Mouse (Mus musculus): ENCODE results near the gene Gm10722.
"Not testable (repeated sequence)": the region's sequence is repeated elsewhere in the genome, so short reads cannot be mapped to it uniquely, and the experiment has no call there.

Gene Gm10722

DNA sequence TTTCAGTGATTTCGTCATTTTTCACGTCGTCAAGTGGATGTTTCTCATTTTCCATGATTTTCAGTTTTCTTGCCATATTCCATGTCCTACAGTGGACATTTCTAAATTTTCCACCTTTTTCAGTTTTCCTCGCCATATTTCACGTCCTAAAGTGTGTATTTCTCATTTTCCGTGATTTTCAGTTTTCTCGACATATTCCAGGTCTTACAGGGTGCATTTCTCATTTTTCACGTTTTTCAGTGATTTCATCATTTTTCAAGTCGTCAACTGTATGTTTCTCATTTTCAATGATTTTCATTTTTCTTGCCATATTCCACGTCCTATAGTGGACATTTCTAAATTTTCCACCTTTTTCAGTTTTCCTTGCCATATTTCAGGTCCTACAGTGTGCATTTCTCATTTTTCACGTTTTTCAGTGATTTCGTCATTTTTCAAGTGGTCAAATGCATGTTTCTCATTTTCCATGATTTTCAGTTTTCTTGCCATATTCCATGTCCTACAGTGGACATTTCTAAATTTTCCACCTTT lies at the start of gene Gm10722:
Gene Gm10722 (plus strand): TSS at position 478 of the 528 bp plus-strand sequence.
- peak; percentile 69 for DNase-seq (ENCODE audit: low spot score)

DNA sequence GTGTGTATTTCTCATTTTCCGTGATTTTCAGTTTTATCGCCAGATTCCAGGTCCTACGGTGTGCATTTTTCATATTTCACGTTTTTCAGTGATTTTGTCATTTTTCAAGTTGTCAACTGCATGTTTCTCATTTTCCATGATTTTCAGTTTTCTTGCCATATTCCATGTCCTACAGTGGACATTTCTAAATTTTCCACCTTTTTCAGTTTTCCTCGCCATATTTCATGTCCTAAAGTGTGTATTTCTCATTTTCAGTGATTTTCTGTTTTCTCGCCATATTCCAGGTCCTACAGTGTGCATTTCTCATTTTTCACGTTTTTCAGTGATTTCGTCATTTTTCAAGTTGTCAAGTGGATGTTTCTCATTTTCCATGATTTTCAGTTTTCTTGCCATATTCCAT lies 284 bp downstream of the Gm10722 start:
- not testable (repeated sequence) for DNase-seq (ENCODE audit: low spot score)

DNA sequence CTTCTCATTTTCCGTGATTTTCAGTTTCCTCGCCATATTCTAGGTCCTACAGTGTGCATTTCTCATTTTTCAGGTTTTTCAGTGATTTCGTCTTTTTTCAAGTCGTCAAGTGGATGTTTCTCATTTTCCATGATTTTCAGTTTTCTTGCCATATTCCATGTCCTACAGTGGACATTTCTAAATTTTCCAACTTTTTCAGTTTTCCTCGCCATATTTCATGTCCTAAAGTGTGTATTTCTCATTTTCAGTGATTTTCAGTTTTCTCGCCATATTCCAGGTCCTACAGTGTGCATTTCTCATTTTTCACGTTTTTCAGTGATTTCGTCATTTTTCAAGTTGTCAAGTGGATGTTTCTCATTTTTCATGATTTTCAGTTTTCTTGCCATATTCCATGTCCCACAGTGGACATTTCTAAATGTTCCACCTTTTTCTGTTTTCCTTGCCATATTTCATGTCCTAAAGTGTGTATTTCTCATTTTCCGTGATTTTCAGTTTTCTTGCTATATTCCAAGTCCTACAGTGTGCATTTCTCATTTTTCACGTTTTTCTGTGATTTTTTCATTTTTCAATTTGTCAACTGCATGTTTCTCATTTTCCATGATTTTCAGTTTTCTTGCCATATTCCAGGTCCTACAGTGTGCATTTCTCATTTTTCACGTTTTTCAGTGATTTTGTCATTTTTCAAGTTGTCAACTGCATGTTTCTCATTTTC lies 1.4 kb downstream of the Gm10722 start:
- DNase-seq (ENCODE audit: low spot score), result peak; percentile 25

DNA sequence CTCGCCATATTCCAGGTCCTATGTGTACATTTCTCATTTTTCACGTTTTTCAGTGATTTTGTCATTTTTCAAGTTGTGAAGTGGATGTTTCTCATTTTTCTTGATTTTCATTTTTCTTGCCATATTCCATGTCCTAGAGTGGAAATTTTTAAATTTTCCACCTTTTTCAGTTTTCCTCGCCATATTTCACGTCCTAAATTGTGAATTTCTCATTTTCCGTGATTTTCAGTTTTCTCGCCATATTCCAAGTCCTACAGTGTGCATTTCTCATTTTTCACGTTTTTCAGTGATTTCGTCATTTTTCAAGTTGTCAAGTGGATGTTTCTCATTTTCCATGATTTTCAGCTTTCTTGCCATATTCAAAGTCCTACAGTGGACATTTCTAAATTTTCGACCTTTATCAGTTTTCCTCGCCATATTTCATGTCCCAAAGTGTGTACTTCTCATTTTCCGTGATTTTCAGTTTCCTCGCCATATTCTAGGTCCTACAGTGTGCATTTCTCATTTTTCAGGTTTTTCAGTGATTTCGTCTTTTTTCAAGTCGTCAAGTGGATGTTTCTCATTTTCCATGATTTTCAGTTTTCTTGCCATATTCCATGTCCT lies 2.2 kb downstream of the Gm10722 start, which contains the start of gene Gm11168:
Gene Gm11168 (plus strand): TSS at position 553 of the 603 bp plus-strand sequence.
- not testable (repeated sequence) for DNase-seq (ENCODE audit: low spot score)

- not testable (repeated sequence) for DNase-seq (ENCODE audit: low spot score)
Measured at GRCm38 (mm10) chr9:3006179-3006578, 5.5 kb downstream of the Gm10722 start.

DNA sequence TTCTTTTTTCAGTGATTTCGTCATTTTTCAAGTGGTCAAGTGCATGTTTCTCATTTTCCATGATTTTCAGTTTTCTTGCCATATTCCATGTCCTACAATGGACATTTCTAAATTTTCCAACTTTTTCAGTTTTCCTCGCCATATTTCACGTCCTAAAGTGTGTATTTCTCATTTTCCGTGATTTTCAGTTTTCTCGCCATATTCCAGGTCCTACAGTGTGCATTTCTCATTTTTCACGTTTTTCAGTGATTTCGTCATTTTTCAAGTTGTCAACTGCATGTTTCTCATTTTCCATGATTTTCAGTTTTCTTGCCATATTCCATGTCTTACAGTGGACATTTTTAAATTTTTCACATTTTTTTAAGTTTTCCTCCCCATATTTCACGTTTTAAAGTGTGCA lies 5.9 kb downstream of the Gm10722 start:
- DNase-seq (ENCODE audit: low spot score), result not testable (repeated sequence)

DNA sequence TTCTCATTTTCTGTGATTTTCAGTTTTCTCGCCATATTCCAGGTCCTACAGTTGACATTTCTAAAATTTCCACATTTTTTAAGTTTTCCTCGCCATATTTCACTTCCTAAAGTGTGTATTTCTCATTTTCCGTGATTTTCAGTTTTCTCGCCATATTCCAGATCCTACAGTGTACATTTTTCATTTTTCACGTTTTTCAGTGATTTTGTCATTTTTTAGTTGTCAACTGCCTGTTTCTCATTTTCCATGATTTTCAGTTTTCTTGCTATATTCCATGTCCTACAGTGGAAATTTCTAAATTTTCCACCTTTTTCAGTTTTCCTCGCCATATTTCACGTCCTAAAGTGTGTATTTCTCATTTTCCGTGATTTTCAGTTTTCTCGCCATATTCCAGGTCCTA lies 6.5 kb downstream of the Gm10722 start:
- peak; percentile 39 for DNase-seq (ENCODE audit: low spot score)

DNA sequence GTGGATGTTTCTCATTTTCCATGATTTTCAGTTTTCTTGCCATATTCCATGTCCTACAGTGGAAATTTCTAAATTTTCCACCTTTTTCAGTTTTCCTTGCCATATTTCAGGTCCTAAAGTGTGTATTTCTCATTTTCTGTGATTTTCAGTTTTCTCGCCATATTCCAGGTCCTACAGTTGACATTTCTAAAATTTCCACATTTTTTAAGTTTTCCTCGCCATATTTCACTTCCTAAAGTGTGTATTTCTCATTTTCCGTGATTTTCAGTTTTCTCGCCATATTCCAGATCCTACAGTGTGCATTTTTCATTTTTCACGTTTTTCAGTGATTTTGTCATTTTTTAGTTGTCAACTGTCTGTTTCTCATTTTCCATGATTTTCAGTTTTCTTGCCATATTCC lies 8.6 kb downstream of the Gm10722 start:
- not testable (repeated sequence) for DNase-seq (ENCODE audit: low spot score)

DNA sequence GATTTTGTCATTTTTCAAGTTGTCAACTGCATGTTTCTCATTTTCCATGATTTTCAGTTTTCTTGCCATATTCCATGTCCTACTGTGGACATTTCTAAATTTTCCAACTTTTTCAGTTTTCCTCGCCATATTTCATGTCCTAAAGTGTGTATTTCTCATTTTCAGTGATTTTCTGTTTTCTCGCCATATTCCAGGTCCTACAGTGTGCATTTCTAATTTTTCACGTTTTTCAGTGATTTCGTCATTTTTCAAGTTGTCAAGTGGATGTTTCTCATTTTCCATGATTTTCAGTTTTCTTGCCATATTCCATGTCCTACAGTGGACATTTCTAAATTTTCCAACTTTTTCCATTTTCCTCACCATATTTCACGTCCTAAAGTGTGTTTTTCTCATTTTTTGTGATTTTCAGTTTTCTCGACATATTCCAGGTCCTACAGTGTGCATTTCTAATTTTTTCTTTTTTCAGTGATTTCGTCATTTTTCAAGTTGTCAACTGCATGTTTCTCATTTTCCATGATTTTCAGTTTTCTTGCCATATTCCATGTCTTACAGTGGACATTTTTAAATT lies 11.4 kb downstream of the Gm10722 start:
- DNase-seq (ENCODE audit: low spot score), result not testable (repeated sequence)

DNA sequence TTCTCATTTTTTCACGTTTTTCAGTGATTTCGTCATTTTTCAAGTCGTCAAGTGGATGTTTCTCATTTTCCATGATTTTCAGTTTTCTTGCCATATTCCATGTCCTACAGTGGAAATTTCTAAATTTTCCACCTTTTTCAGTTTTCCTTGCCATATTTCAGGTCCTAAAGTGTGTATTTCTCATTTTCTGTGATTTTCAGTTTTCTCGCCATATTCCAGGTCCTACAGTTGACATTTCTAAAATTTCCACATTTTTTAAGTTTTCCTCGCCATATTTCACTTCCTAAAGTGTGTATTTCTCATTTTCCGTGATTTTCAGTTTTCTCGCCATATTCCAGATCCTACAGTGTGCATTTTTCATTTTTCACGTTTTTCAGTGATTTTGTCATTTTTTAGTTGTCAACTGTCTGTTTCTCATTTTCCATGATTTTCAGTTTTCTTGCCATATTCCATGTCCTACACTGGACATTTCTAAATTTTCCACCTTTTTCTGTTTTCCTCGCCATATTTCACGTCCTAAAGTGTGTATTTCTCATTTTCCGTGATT lies 12.1 kb downstream of the Gm10722 start, which contains the start of gene Gm10721:
Gene Gm10721 (plus strand): TSS at position 408 of the 547 bp plus-strand sequence.
- DNase-seq (ENCODE audit: low spot score), result not testable (repeated sequence)

DNA sequence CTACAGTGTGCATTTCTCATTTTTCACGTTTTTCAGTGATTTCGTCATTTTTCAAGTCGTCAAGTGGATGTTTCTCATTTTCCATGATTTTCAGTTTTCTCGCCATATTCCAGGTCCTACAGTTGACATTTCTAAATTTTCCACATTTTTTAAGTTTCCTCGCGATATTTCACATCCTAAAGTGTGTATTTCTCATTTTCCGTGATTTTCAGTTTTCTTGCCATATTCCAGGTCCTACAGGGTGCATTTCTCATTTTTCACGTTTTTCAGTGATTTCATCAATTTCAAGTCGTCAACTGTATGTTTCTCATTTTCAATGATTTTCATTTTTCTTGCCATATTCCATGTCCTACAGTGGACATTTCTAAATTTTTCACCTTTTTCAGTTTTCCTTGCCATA lies 14.6 kb downstream of the Gm10722 start, which contains the start of gene Gm10720:
Gene Gm10720 (plus strand): TSS at position 301 of the 400 bp plus-strand sequence.
- DNase-seq (ENCODE audit: low spot score), result not testable (repeated sequence)

DNA sequence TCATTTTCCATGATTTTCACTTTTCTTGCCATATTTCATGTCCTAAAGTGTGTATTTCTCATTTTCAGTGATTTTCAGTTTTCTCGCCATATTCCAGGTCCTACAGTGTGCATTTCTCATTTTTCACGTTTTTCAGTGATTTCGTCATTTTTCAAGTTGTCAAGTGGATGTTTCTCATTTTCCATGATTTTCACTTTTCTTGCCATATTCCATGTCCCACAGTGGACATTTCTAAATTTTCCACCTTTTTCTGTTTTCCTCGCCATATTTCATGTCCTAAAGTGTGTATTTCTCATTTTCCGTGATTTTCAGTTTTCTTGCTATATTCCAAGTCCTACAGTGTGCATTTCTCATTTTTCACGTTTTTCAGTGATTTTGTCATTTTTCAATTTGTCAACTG lies 15.2 kb downstream of the Gm10722 start:
- DNase-seq (ENCODE audit: low spot score), result not testable (repeated sequence)

DNA sequence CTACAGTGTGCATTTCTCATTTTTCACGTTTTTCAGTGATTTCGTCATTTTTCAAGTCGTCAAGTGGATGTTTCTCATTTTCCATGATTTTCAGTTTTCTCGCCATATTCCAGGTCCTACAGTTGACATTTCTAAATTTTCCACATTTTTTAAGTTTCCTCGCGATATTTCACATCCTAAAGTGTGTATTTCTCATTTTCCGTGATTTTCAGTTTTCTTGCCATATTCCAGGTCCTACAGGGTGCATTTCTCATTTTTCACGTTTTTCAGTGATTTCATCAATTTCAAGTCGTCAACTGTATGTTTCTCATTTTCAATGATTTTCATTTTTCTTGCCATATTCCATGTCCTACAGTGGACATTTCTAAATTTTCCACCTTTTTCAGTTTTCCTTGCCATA lies 16.4 kb downstream of the Gm10722 start, which contains the start of gene Gm10719:
Gene Gm10719 (plus strand): TSS at position 301 of the 400 bp plus-strand sequence.
- DNase-seq (ENCODE audit: low spot score), result not testable (repeated sequence)

GRCm38 (mm10) chr9:3018944-3019343 lies 18.2 kb downstream of the Gm10722 start:
- not testable (repeated sequence) for DNase-seq (ENCODE audit: low spot score)

GRCm38 (mm10) chr9:3019835-3020727 lies 19.4 kb downstream of the Gm10722 start:
- not testable (repeated sequence) for DNase-seq (ENCODE audit: low spot score)

GRCm38 (mm10) chr9:3022316-3023008 lies 21.7 kb downstream of the Gm10722 start:
- peak; percentile 33 for DNase-seq (ENCODE audit: low spot score)

- not testable (repeated sequence) for DNase-seq (ENCODE audit: low spot score)
Measured at GRCm38 (mm10) chr9:3023312-3023984, 22.7 kb downstream of the Gm10722 start, which contains the start of gene Gm10718. TSS of gene Gm10718 (plus strand) at chr9:3023547.

DNA sequence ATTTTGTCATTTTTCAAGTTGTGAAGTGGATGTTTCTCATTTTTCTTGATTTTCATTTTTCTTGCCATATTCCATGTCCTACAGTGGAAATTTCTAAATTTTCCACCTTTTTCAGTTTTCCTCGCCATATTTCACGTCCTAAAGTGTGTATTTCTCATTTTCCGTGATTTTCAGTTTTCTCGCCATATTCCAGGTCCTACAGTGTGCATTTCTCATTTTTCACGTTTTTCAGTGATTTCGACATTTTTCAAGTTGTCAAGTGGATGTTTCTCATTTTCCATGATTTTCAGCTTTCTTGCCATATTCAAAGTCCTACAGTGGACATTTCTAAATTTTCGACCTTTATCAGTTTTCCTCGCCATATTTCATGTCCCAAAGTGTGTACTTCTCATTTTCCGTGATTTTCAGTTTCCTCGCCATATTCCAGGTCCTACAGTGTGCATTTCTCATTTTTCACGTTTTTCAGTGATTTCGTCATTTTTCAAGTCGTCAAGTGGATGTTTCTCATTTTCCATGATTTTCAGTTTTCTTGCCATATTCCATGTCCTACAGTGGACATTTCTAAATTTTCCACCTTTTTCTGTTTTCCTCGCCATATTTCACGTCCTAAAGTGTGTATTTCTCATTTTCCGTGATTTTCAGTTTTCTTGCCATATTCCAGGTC lies 23.4 kb downstream of the Gm10722 start:
- DNase-seq (ENCODE audit: low spot score), result not testable (repeated sequence)

- not testable (repeated sequence) for DNase-seq (ENCODE audit: low spot score)
Measured at GRCm38 (mm10) chr9:3024912-3025467, 24.3 kb downstream of the Gm10722 start, which contains the start of gene Gm10717. TSS of gene Gm10717 (plus strand) at chr9:3025417.

Data from adipocyte (in vitro differentiated cells).